Mouse (Mus musculus): Measurements from ENCODE around the gene Tead1. TPM values are rescaled to one million over a fixed set of nuclear protein-coding genes. Genes with fewer than 3 reads are reported as not detected.

The Tead1 gene
- total RNA-seq, 2 experiments from 2014 or later, result 12.8 to 14.6 TPM

DNA sequence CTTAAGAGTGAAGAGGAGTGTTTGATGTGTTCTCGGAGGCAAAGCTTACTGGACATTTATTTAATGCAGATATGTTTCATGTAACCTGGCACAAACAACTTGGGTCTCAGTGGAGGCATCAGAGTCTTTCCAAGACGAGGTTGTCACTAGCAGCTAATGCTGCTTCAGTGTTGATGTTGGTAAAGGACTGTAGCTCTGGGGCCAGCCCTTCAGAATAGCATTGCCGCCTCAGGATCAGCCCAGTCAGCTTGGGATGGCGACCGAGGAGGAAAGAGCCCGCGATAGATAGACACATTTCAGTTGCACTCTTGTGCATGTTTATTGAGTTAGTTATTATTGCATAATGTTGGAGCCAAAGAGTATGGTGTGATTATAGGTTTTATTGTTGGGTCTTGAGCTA lies 108.2 kb downstream of the Tead1 start:
- Histone ChIP-seq H3K4me3 (no peak overlapping the region), H3K27ac (no peak overlapping the region)
- intact Hi-C loops (cut with DNase I), result no loop called here
- TF ChIP-seq CTCF (IDR thresholded peaks at IDR 0.05), result no peak
- DNase-seq (ENCODE audit: extremely low spot score in 1 of 2, low spot score in 2 of 2), result no peak

- no peak for DNase-seq (ENCODE audit: extremely low spot score in 1 of 2, low spot score in 2 of 2)
- TF ChIP-seq CTCF (IDR thresholded peaks at IDR 0.05), result no peak
- Histone ChIP-seq H3K27ac (no peak overlapping the region), H3K4me3 (no peak overlapping the region)
- intact Hi-C loops (cut with DNase I), result no loop called here
Observed at GRCm38 (mm10) chr7:112788321-112788751, 109.2 kb downstream of the Tead1 start.

GRCm38 (mm10) chr7:112789693-112790092 lies 110.6 kb downstream of the Tead1 start:
- Histone ChIP-seq H3K4me3 (no peak overlapping the region), H3K27ac (no peak overlapping the region)
- DNase-seq (ENCODE audit: extremely low spot score in 1 of 2, low spot score in 2 of 2), result no peak
- TF ChIP-seq CTCF (IDR thresholded peaks at IDR 0.05), result no peak
- intact Hi-C loops (cut with DNase I), result no loop called here

- intact Hi-C loops (cut with DNase I), result no loop called here
- H3K27ac ChIP-seq, result no peak overlapping the region
- H3K4me3 ChIP-seq, result no peak overlapping the region
- no peak for DNase-seq (ENCODE audit: extremely low spot score in 1 of 2, low spot score in 2 of 2)
- no peak for TF ChIP-seq CTCF (IDR thresholded peaks at IDR 0.05)
Observed at GRCm38 (mm10) chr7:112790334-112790733, 111.2 kb downstream of the Tead1 start.

DNA sequence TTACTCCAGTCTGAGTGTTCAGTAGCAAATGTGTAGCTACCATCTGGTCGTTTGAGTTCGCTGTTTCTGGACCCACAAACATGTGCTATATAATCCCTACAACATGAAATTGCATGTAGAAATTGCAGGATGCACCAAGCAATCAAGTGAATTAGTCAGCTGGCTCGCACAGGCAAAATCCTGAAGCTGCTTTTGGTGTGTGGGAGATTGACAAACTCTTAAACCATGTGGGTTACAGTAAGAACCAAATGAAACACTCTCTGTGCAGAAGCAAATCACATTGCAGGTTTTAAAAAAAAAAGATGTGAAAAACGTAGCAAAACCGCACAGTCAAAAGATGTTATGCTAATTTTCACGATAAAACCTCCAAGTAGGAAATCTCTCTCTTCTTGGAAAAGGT lies 113.6 kb downstream of the Tead1 start:
- Histone ChIP-seq H3K27ac (no peak overlapping the region), H3K4me3 (no peak overlapping the region)
- no peak for TF ChIP-seq CTCF (IDR thresholded peaks at IDR 0.05)
- DNase-seq (ENCODE audit: extremely low spot score in 1 of 2, low spot score in 2 of 2), result peak; percentile 17 to 20
- intact Hi-C loops (cut with DNase I), result no loop called here

GRCm38 (mm10) chr7:112793903-112794302 lies 114.8 kb downstream of the Tead1 start:
- intact Hi-C loops (cut with DNase I), result no loop called here
- TF ChIP-seq CTCF (IDR thresholded peaks at IDR 0.05), result no peak
- H3K4me3 ChIP-seq, result no peak overlapping the region
- DNase-seq (ENCODE audit: extremely low spot score in 1 of 2, low spot score in 2 of 2), result no peak
- no peak overlapping the region for H3K27ac ChIP-seq

DNA sequence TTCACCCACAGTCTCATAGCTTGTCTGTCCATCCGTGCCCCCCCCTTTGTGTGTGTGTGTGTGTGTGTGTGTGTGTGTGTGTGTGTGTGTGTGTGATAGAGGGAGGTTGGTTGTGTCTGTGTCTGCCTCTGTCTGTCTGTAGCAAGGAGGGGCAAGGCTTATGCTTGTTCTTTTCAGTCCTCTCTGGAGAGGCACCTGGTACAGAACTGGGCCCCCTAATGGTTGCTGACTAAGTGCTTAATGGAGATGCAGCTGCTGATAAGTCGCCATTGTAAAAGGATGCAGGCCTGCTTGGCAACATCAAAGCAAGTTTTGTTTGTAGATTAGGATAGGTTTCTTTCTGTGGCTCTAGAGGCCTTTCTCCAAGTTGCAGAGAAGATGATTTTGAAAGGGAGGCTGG lies 115.4 kb downstream of the Tead1 start:
- intact Hi-C loops (cut with DNase I), result no loop called here
- Histone ChIP-seq H3K27ac (no peak overlapping the region), H3K4me3 (no peak overlapping the region)
- DNase-seq (ENCODE audit: extremely low spot score in 1 of 2, low spot score in 2 of 2), result no peak
- TF ChIP-seq CTCF (IDR thresholded peaks at IDR 0.05), result no peak

- Histone ChIP-seq H3K27ac (no peak overlapping the region), H3K4me3 (no peak overlapping the region)
- intact Hi-C loops (cut with DNase I), result no loop called here
- no peak for TF ChIP-seq CTCF (IDR thresholded peaks at IDR 0.05)
- no peak for DNase-seq (ENCODE audit: extremely low spot score in 1 of 2, low spot score in 2 of 2)
Observed at GRCm38 (mm10) chr7:112797526-112798321, 118.6 kb downstream of the Tead1 start.

DNA sequence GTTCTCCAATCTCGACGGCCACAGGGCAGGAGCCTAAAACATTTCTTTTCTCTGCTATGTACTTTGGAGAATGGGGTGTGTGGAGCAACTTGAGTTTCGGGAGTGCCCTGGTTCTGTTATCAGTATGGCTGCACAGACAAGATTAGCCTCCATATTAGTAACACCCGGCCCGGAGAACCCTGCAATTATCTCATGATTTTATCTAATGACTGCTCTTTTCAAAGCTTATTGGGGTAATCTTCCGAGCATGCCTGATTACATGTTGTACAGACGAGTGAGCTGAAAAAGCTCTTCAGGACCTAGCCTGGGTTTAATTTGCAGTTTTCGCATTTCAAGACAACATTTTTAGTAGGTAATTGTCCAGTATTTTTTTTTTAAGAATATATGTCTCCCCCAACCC lies 122.6 kb downstream of the Tead1 start:
- Histone ChIP-seq H3K27ac (no peak overlapping the region), H3K4me3 (no peak overlapping the region)
- TF ChIP-seq CTCF (IDR thresholded peaks at IDR 0.05), result no peak
- intact Hi-C loops (cut with DNase I), result no loop called here
- DNase-seq (ENCODE audit: extremely low spot score in 1 of 2, low spot score in 2 of 2), result no peak

DNA sequence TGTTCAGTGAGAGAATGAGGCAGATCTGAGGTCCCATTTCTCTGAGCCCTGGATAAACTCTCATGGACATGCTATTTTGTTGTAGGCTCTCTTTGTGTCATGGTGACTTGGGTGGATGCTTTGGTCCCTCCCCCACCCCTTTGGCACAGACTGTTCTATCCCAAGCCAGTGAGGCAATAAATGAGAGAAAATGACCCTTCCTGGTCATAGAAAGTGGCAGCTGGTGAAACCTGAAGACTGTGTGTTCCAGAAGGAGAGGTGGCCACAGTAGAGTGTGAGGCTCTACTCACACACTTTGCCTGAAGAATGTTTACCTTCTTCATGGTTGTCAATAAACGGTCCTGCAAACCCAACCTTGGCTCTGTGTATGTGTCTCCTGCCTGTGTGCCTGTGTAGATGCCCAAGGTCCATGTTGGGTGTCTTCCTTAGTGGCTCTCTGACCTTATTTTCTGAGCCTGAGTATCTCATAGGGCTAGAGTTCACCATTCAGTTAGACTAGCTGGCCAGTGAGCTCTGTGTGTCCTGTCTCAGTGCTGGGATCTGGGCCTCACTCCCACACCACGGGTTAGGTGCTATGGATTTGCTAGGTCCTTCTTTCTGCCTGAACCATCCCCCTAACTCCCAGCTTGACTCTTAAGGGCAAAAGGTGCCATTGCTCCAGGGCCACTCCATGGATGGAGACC lies 127.7 kb downstream of the Tead1 start:
- no peak for TF ChIP-seq CTCF (IDR thresholded peaks at IDR 0.05)
- H3K27ac ChIP-seq, result no peak overlapping the region
- H3K4me3 ChIP-seq, result no peak overlapping the region
- no peak for DNase-seq (ENCODE audit: extremely low spot score in 1 of 2, low spot score in 2 of 2)
- intact Hi-C loops (cut with DNase I), result no loop called here

- H3K4me3 ChIP-seq, result no peak overlapping the region
- no peak for DNase-seq (ENCODE audit: extremely low spot score in 1 of 2, low spot score in 2 of 2)
- no peak for TF ChIP-seq CTCF (IDR thresholded peaks at IDR 0.05)
- intact Hi-C loops (cut with DNase I), result no loop called here
- H3K27ac ChIP-seq, result no peak overlapping the region
Observed at GRCm38 (mm10) chr7:112807401-112807751, 128.3 kb downstream of the Tead1 start.

DNA sequence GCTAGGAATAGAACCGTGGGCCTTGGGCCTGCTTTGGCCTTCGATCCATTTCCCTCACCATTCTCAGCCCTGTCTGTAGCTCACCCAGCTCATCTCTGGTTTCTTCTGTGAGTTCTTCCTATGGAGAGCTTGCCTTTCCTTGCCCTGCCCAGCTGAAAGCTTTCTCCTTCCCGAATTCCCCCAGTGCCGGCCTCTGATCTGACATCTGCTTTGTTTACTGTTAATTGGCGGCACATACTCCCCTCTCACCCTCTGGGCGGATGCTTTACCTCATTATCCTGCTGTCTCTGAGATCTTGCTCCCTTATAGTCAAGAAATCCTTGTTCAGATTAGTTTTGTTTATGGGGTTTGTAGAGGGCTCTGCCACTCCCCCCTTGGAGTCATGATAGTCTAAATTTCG lies 131.6 kb downstream of the Tead1 start:
- no peak overlapping the region for H3K4me3 ChIP-seq
- TF ChIP-seq CTCF (IDR thresholded peaks at IDR 0.05), result no peak
- intact Hi-C loops (cut with DNase I), result no loop called here
- DNase-seq (ENCODE audit: extremely low spot score in 1 of 2, low spot score in 2 of 2), result no peak
- H3K27ac ChIP-seq, result no peak overlapping the region

Data from left cerebral cortex, adult 2 months (tissue).